Mouse (Mus musculus): ENCODE data around the gene Mfsd11.

DNA sequence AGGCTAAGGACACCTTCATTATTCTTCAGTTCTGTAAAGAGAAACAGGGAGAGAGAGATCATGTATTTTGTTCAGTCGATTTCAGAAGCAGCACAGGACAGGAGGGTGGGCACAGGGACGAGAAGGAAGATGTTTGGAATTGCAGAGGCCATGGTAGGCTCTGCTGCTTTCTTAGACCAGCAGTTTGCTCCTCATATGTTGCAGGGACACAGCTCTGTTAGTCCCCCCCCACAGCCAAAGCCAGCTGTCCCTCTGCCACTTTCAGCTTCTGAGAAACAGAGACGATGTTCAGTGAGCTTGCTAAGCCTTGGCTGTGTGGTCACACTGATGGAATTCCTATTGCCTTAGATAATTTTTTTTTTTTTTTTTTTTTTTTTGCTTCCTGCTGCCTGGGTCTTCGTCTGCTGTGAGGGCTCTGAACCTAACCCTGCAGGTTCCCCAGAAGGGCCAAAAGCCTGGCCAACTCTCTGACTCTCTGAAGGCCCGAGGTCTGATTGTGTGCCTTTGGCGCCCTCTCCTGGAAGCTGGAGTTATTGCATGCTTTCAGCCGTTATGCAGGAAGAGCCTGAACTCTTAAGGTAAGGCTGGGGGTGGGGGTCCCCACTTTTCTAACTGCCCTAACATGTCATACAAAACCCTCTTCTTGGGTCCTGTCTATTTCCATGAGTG lies 44.2 kb upstream of the Mfsd11 start:
- TF ChIP-seq MAFK (IDR thresholded peaks at IDR 0.05; ENCODE audit: insufficient read depth, low read depth, low read length) (no peak), HCFC1 (IDR thresholded peaks at IDR 0.05; ENCODE audit: borderline replicate concordance, insufficient read depth, low read length) (no peak), CHD2 (IDR thresholded peaks at IDR 0.05; ENCODE audit: low read depth, low read length) (no peak)
